Mouse (Mus musculus): Measurements from ENCODE around the gene Rap1gds1. TPM values are rescaled to one million over a fixed set of nuclear protein-coding genes. Genes with fewer than 3 reads are reported as not detected.

Rap1gds1 gene
- total and polyA plus RNA-seq, 3 experiments = 14.6 to 26.2 (median 24.2) TPM

GRCm38 (mm10) chr3:139108176-139108575 lies 33.2 kb upstream of the Rap1gds1 start:
- intact Hi-C loops (cut with DNase I) = no loop called here
- no peaks in the 10 kb centered on the region for H3K79me2 ChIP-seq (replicated peaks; ENCODE audit: control insufficient read depth, insufficient read depth, low read length)
- 60% methylated on average over 5 of the region's 5 CpGs for WGBS

DNA sequence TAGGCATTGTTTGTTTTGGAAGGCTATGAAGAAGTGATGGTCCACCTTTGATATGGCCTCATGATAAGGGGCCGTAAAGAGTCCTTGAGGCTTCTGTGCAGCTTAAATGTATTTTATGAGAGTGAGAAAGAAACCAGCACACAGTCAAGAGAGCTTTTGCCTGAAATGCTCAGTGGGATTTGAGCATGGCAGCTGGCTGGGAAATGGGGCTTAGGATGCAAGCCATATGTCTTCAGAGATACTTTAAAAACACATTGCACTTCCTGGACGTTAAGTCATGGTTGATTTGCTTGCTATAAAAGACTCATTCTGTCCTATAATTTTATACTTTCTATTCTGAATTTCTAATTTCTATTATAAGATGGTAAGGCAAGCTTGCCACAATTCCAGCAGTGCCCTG lies 28.9 kb upstream of the Rap1gds1 start:
- TF ChIP-seq POLR2A (IDR thresholded peaks at IDR 0.05; ENCODE audit: insufficient read depth, low read depth, low read length) = no peak
- no peak for TF ChIP-seq CTCF (IDR thresholded peaks at IDR 0.05)
- TF ChIP-seq EP300 (IDR thresholded peaks at IDR 0.05; ENCODE audit: insufficient read depth, low read depth, low read length) = no peak
- H3K36me3 ChIP-seq (ENCODE audit: control insufficient read depth, insufficient read depth, low read length) = no peaks in the 10 kb centered on the region
- no peaks in the 10 kb centered on the region for H3K4me1 ChIP-seq (ENCODE audit: control insufficient read depth, insufficient read depth, low read length)
- no peak for DNase-seq
- H3K27ac ChIP-seq = no peak overlapping the region
- no peaks in the 10 kb centered on the region for H3K79me2 ChIP-seq (replicated peaks; ENCODE audit: control insufficient read depth, insufficient read depth, low read length)
- 55% methylated on average over 2 of the region's 2 CpGs for WGBS
- H3K9ac ChIP-seq (ENCODE audit: low read depth, low read length) = no peak overlapping the region
- H3K27me3 ChIP-seq (ENCODE audit: control insufficient read depth, insufficient read depth, low read length) = no peaks in the 10 kb centered on the region
- H3K4me3 ChIP-seq = no peak overlapping the region
- intact Hi-C loops (cut with DNase I) = no loop called here

More at GRCm38 (mm10) chr3:139108176-139108575, 33.2 kb upstream of the Rap1gds1 start:
- Histone ChIP-seq H3K4me1 (ENCODE audit: control insufficient read depth, insufficient read depth, low read length) (no peaks in the 10 kb centered on the region), H3K9ac (ENCODE audit: low read depth, low read length) (no peak overlapping the region), H3K4me3 (no peak overlapping the region), H3K27ac (no peak overlapping the region), H3K36me3 (ENCODE audit: control insufficient read depth, insufficient read depth, low read length) (no peaks in the 10 kb centered on the region), H3K27me3 (ENCODE audit: control insufficient read depth, insufficient read depth, low read length) (no peaks in the 10 kb centered on the region)
- DNase-seq = no peak
- TF ChIP-seq POLR2A (IDR thresholded peaks at IDR 0.05; ENCODE audit: insufficient read depth, low read depth, low read length) (no peak), CTCF (IDR thresholded peaks at IDR 0.05) (no peak), EP300 (IDR thresholded peaks at IDR 0.05; ENCODE audit: insufficient read depth, low read depth, low read length) (no peak)

DNA sequence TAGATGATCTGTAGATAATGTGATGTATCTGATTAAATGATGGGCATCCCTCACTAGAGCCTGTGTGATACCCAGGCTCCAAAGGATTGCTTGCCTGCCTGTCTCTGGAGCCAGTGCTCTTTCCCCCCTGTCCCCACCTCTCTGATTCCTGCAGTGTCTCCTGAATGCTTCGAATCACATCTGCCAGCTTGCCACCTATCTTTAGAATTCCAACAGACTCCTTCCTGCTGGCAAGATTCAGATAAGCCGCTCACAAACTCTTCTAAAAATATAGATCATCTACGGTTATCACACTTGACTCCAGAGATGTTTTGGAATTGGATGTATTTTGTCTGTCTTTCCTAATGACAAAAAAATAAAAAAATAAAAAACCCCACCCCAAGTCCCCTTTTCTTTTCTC lies 28.3 kb upstream of the Rap1gds1 start:
- 26% methylated on average over 3 of the region's 3 CpGs for WGBS
- Histone ChIP-seq H3K27ac (no peak overlapping the region), H3K79me2 (replicated peaks; ENCODE audit: control insufficient read depth, insufficient read depth, low read length) (no peaks in the 10 kb centered on the region), H3K4me3 (no peak overlapping the region), H3K4me1 (ENCODE audit: control insufficient read depth, insufficient read depth, low read length) (no peaks in the 10 kb centered on the region), H3K27me3 (ENCODE audit: control insufficient read depth, insufficient read depth, low read length) (no peaks in the 10 kb centered on the region), H3K36me3 (ENCODE audit: control insufficient read depth, insufficient read depth, low read length) (no peaks in the 10 kb centered on the region), H3K9ac (ENCODE audit: low read depth, low read length) (no peak overlapping the region)
- intact Hi-C loops (cut with DNase I) = no loop called here
- TF ChIP-seq EP300 (IDR thresholded peaks at IDR 0.05; ENCODE audit: insufficient read depth, low read depth, low read length) (no peak), CTCF (IDR thresholded peaks at IDR 0.05) (no peak), POLR2A (IDR thresholded peaks at IDR 0.05; ENCODE audit: insufficient read depth, low read depth, low read length) (no peak)
- DNase-seq = no peak

- WGBS = 83% methylated on average over 1 of the region's 1 CpGs
- Histone ChIP-seq H3K36me3 (ENCODE audit: control insufficient read depth, insufficient read depth, low read length) (no peaks in the 10 kb centered on the region), H3K9ac (ENCODE audit: low read depth, low read length) (no peak overlapping the region), H3K4me1 (ENCODE audit: control insufficient read depth, insufficient read depth, low read length) (no peaks in the 10 kb centered on the region), H3K4me3 (no peak overlapping the region), H3K79me2 (replicated peaks; ENCODE audit: control insufficient read depth, insufficient read depth, low read length) (no peaks in the 10 kb centered on the region), H3K27ac (no peak overlapping the region), H3K27me3 (ENCODE audit: control insufficient read depth, insufficient read depth, low read length) (no peaks in the 10 kb centered on the region)
- TF ChIP-seq CTCF (IDR thresholded peaks at IDR 0.05) = no peak
- TF ChIP-seq POLR2A (IDR thresholded peaks at IDR 0.05; ENCODE audit: insufficient read depth, low read depth, low read length) = no peak
- no peak for TF ChIP-seq EP300 (IDR thresholded peaks at IDR 0.05; ENCODE audit: insufficient read depth, low read depth, low read length)
- intact Hi-C loops (cut with DNase I) = no loop called here
- no peak for DNase-seq
Measured at GRCm38 (mm10) chr3:139101941-139102340, 26.9 kb upstream of the Rap1gds1 start.

DNA sequence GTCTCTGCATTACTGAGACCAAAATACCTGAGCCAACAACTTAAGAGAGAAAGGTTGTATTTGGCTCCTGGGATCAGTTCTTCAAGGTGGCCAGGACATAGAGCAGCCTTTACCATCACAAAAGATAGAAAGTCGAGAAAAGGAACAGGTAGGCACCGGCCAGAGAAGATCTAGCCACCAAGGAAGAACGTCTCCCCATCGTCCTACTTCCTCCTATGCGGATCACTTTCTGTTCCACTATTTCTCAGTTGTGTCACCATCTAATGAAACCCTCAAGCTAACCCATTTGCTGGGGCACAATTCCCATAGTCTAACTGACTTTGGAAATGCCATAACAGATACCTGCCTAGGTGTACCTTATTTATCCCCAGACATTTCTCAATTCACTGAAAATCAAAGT lies 24.3 kb upstream of the Rap1gds1 start:
- intact Hi-C loops (cut with DNase I) = no loop called here
- TF ChIP-seq POLR2A (IDR thresholded peaks at IDR 0.05; ENCODE audit: insufficient read depth, low read depth, low read length) (no peak), CTCF (IDR thresholded peaks at IDR 0.05) (no peak), EP300 (IDR thresholded peaks at IDR 0.05; ENCODE audit: insufficient read depth, low read depth, low read length) (no peak)
- 85% methylated on average over 5 of the region's 5 CpGs for WGBS

DNA sequence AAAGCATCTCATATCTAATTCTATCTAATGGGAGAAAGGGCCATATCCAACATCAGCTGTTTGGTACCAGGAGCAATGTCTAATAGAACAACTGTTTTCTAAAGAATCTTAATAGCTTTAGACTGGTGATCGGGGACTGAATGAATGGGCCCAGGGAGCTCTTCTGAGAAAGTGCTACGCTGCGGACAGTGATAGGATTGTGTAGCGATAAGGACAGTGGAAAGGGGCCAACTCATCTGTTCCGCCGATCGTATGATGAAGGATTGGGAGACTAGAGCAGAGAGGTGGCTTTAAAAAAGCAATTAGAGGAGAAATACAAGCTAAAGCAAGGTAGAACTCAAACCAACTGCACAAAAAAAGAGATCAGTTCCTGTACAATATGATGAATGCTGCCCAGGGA lies 20.9 kb upstream of the Rap1gds1 start:
- Histone ChIP-seq H3K27ac (no peak overlapping the region), H3K9ac (ENCODE audit: low read depth, low read length) (no peak overlapping the region), H3K36me3 (ENCODE audit: control insufficient read depth, insufficient read depth, low read length) (no peaks in the 10 kb centered on the region), H3K27me3 (ENCODE audit: control insufficient read depth, insufficient read depth, low read length) (no peaks in the 10 kb centered on the region), H3K4me3 (no peak overlapping the region), H3K79me2 (replicated peaks; ENCODE audit: control insufficient read depth, insufficient read depth, low read length) (no peaks in the 10 kb centered on the region), H3K4me1 (ENCODE audit: control insufficient read depth, insufficient read depth, low read length) (no peaks in the 10 kb centered on the region)
- DNase-seq = no peak
- TF ChIP-seq POLR2A (IDR thresholded peaks at IDR 0.05; ENCODE audit: insufficient read depth, low read depth, low read length) = no peak
- TF ChIP-seq EP300 (IDR thresholded peaks at IDR 0.05; ENCODE audit: insufficient read depth, low read depth, low read length) = no peak
- TF ChIP-seq CTCF (IDR thresholded peaks at IDR 0.05) = no peak
- 59% methylated on average over 7 of the region's 7 CpGs for WGBS
- intact Hi-C loops (cut with DNase I) = no loop called here

More for the DNA sequence above, 24.3 kb upstream of the Rap1gds1 start:
- DNase-seq = no peak
- H3K27me3 ChIP-seq (ENCODE audit: control insufficient read depth, insufficient read depth, low read length) = no peaks in the 10 kb centered on the region
- no peak overlapping the region for H3K9ac ChIP-seq (ENCODE audit: low read depth, low read length)
- no peak overlapping the region for H3K4me3 ChIP-seq
- H3K27ac ChIP-seq = no peak overlapping the region
- no peaks in the 10 kb centered on the region for H3K36me3 ChIP-seq (ENCODE audit: control insufficient read depth, insufficient read depth, low read length)
- H3K79me2 ChIP-seq (replicated peaks; ENCODE audit: control insufficient read depth, insufficient read depth, low read length) = no peaks in the 10 kb centered on the region
- no peaks in the 10 kb centered on the region for H3K4me1 ChIP-seq (ENCODE audit: control insufficient read depth, insufficient read depth, low read length)
